Mouse (Mus musculus) retina, embryonic 14.5 days (tissue): ENCODE measurements around the gene Cd99l2.

Source experiments
- DNase-seq: peaks from one replicate; pipeline ENCODE4 v3.0.0-alpha.2; 2015; ENCODE audit warnings: low spot score

Gene Cd99l2

DNA sequence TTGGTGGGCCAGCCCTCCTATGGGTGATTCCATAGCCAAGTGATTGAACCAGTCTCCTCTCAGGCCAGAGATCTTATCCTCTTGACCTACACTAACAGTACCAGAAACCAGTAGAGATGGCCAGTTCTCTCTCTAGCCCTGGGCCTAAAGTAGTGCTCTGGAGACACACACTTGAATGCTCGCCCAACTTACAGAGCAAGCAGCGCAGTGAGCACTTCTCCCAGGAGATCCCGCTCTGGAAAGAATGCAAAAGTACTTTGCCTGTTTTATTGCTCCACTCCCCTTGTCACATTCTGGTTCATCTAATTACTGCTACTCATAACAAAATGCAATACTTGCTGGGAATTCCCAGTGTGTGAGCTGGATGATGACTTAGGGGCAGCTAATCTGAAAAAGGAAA, 25.2 kb downstream of the Cd99l2 start:
- no peak for DNase-seq

DNA sequence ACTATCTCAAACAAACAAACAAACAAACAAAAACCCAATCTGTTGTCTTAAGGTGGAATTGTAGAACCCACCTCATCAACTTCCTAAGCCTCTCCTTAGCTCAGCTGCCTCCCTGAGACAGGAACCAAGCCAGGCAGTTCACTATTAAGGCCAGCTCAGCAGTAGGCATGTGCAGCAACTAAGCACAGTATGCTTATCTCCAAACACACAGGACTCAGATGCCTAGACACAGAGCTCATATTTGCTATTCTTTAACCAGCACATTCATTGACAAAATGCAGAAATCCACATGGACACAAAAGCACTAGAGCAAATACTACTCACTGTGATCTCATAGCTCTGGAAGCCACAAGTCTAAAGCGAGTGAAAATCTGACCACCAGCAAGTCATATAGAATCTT, 27.2 kb downstream of the Cd99l2 start:
- no peak for DNase-seq

GRCm38 (mm10) chrX:71464138-71464826, 28.4 kb downstream of the Cd99l2 start:
- DNase-seq = no peak

DNA sequence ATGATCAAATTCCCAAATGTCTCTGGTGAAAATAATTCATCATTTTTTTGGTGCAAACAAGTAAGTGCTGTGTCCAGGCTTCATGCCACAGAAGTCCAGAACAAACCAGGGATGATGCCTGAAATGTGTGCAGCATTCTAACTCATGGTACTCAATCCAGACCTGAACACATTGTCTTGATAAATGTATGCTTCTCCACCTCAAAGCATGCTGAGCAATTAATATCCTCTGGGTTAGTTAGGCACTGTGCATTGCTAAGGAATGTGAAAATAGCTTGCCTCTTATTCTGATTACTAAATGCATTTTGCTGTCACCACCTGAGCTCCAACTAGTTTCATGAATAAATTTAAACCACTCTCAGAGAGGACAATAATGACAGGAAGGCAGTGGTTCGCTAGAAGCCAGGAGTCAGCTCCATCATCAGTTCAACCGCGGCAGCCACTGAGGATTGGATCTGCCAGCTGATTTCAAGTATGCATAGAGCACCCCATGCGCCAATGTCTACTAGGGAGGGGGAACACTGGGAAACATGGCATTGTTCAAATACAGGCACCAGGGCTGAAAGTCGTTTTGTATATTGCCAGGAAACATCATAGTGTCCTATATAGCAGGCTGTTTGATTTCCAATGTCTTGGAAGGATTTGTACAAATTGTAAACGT, 36.4 kb downstream of the Cd99l2 start:
- no peak for DNase-seq

GRCm38 (mm10) chrX:71442916-71443315, 49.7 kb downstream of the Cd99l2 start:
- no peak for DNase-seq

GRCm38 (mm10) chrX:71439473-71439872, 53.2 kb downstream of the Cd99l2 start:
- no peak for DNase-seq

GRCm38 (mm10) chrX:71435542-71435941, 57.1 kb downstream of the Cd99l2 start:
- DNase-seq = no peak

DNA sequence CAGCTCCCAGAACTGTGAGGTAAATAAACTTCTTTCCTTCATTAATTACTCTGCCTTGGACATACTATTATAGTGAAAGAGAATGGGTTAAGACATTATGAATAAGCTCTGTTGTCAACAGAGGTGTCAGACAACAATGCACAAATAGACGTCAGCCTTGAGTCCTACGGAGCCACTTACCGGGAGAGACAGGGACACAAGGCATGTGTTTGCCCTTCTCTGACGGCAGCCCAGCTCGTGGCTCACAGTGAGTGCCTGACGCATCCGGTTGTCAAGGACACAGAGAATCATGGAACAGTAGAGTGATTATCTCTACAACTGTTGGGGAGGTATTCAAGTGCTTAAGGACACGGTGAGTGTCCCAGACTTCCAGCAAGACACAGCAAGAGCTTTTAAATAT, 57.8 kb downstream of the Cd99l2 start:
- DNase-seq = peak; percentile 12

DNA sequence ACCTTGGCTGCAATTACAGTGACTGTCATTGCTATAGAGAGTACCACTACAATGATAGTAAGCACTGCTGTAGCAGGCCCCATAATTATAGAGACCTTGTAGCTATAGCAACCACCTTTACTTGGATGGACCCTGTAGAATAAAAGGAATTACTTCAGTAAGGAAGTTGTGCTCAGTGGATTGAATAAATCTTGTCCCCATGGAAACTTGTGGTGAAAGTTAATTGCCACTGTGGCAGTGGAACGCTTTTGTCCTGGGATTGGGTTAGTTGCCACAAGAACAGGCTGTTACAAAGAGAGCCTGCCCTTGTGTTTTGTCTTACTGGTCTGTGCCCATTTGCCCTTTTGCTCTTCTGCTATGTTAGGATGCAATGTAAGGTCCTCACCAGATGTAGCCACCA, 58.2 kb downstream of the Cd99l2 start:
- peak; percentile 30 for DNase-seq

GRCm38 (mm10) chrX:71430900-71431299, 61.7 kb downstream of the Cd99l2 start:
- no peak for DNase-seq

- no peak for DNase-seq
These were observed 65.2 kb downstream of the Cd99l2 start for GRCm38 (mm10) chrX:71427491-71427890.

DNA sequence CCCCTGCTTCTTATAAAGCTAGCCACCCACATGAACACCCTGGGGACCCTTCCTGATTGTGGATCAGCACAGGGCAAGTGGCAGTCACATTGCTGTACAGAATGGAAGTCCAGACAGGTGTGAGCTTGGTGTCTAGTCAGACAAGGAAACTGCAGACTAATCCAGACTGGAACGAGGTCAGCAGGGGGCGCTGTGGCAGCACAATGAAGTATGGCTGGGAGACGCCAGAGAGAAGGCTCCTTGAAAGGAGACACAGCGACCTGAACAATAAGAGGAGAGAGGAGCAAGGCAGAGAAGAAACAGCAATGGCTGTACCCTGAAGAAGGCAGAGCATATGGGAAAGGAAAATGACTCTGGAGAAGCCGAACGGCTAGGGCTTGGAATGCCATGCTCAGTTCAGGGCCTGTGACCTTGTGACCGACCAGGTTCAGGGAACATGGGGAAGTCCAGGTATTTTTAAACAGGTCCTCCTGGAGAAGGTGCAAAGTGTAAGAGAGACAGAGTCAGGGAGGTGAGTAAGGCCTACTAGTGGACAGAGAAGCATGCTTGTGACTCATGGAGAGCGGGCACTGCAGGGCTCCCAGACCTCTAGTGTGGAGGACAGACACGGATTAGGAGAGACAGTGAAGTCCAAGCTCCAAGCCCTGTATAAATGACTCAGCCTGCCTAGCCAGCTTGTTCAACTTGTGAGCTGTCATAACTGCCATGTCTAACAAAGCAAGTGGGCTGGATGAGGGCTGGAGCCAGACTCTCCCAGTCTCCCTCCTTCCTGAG, 66.7 kb downstream of the Cd99l2 start:
- DNase-seq = peak; percentile 82

DNA sequence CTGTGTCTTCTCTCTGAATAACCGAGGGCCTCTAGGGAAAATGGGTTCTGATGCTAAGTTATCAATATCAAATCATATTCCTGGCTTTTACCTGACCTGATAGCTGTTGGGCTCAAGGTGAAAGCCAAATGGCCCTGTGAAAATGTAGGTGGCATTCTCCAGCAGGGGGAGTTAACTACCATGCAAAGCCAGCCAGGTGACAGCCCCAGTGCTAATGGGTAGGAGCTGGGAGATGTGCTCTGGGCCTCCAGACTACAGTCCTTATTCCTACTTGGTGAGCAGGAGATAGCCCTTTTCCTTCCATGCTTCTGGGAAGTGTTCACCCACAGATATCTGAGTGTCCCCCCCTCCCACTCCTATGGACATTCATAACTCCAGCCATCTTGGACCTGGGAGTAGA, 67.8 kb downstream of the Cd99l2 start:
- DNase-seq = no peak

DNA sequence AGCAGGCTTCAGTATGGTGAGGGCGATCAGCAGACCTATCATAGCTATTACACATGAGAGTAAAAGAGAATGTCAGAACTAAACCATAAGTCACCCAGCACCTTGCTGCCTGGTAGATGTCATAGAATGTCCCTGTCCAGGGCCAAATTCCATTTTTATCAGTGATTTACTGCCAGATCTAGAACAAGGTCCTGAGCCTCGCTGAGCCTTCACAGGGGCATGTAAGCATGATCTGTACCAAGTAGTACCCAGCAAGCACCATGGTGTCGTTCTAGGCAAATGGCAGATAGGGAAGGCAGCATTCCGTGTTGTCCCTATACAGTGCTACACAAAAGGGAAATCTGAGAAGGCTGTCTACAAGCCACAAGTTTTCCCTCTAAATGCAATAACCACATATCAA, 79.0 kb downstream of the Cd99l2 start:
- no peak for DNase-seq

DNA sequence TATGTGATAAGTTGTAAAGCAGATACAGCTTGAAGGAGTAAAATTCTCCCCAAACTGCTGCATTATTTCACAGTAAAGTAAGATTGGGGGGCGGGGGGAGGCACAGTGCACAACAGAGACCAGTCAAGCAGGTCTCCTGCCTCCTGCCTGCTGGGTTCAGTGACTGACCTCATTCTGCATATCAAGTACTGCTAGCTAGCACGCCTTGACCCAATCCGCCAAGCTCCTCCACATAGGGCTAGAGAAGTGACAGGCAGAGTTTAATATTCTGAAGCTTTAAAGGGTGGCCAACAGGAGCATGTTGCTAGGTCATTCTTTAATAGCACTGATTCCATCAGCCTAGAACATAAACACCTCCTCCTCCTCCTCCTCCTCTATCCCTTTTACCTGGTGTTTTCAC, 79.9 kb downstream of the Cd99l2 start:
- DNase-seq = no peak

DNA sequence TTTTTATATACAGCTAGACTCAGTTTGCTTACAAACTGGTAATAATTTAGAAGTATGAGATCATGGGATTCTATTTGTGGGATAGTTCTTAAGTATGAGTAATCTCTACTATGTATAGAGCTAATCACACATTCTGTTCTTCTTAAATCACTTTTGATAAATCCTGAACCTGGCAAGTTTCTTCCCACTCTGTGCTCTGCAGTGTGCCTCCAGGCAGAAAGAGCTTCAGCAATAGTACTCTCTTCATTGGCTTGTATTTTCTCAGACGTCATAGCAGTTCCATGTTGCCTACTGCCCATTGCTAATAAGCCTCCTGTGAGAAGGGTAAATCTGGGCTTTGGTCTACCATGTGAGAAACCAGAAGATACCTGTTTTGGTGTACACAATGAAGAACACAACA, 84.3 kb downstream of the Cd99l2 start:
- DNase-seq = no peak

- DNase-seq = no peak
These were observed 86.4 kb downstream of the Cd99l2 start for GRCm38 (mm10) chrX:71406290-71406689.

- no peak for DNase-seq
These were observed 96.3 kb downstream of the Cd99l2 start for GRCm38 (mm10) chrX:71396326-71396725.

GRCm38 (mm10) chrX:71381571-71381970, 111.1 kb downstream of the Cd99l2 start:
- DNase-seq = peak; percentile 45

- no peak for DNase-seq
These were observed 114.2 kb downstream of the Cd99l2 start for GRCm38 (mm10) chrX:71378435-71378834.

- no peak for DNase-seq
These were observed 115.9 kb downstream of the Cd99l2 start for GRCm38 (mm10) chrX:71376781-71377180.
